Mouse (Mus musculus) c-Kit-positive CD71-positive TER-119-negative erythroid progenitor cells, embryonic 14.5 days (primary cell): Measurements from ENCODE around the gene Aebp2.

Experiments used
- DNase-seq: peaks from one replicate; pipeline ENCODE4 v3.0.0-alpha.2; 2013; ENCODE audit warnings: low read depth

Aebp2 gene

DNA sequence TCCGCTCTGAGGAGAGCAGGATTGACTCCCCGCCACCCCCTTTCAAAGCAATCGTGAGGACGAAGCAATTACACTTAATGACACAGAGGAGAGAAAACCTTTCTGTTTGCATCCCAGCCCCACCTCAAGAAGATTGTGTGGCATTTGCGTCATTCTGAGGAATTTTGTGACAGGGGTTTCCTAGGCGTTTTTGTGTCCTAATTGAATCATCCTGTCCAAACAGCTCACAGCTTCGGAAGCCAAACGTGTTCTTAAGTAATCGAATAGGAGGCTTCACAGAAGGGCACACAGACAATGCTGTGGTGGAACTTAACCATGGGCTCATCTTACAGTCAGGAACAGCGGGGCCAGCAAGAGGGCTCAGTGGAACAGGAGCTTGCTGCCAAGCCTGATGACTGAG lies 15.9 kb upstream of the Aebp2 start:
- DNase-seq: no peak

DNA sequence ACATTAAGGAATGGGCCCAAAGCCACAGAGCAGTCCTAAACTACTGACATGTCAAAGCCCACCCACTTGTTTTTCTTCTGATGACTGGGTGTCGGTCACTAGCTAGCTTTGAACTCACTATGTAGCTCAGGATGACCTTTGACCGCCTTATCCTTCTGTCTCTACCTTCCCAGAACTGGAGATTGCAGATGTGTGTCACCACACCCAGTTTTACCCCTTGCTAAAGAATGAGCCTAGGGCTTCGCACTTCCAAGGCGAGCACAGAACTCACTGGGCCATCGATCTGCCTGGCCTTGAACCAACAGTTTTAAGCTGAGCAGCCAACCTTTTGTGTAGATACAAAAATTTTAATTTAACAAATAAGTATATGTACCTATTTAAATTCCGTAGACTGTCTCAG lies 13.8 kb upstream of the Aebp2 start:
- no peak for DNase-seq

DNA sequence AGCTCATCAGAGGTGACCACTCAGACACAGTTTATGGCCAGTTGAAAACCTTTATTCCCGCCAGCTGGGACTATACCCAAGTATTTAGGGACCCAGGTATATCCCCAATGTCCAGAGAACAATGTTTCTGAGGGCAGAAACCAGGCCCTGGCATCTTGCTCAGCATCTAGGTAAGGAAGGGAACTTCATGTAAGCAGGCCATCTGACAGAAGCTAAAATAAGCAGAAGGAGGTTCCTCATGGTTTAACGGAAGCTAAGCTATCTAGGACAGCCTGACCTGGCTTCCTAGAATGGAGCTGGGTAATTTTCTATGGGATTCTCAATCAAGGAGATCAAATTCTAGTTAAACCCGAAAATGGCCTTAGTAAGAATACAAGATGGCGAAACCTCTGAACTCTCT lies 12.9 kb upstream of the Aebp2 start:
- DNase-seq: no peak

DNA sequence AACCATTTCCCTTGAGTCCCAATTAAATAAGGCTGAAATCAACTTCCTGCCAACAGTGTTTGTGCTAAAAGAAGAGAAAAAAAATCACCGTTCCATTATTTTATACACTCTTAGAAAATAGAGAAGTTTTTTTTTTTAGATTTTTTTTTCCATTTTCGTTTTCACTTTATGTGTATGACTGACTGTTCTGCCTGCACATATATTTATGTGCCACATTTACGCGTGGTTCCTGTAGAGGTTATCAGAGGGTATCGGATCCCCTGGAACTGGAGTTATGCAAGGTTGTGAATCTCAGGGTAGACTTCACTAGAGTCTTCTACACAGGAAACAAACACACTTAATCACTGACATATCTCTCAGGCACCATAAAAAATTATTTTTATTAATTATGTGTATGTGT lies 12.3 kb upstream of the Aebp2 start:
- DNase-seq: no peak

DNA sequence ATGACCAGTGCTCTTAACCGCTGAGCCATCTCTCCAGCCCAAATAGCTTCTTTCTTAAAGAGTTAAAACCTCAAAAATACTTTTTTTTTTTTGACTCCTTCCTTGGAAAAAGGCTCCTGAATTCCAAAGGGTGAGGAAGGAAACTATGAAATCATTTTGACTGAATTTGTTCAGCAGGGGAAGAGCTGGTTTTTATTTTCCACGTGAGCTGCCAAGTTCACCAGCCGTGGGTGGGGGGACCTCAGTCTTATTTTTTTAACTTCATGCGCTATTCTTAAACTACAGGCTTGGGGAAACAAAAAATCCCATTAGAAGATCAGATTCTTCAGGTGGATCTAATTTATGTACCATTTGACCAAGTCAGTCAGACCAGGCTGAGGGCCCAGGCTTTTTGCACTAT lies 11.2 kb upstream of the Aebp2 start:
- DNase-seq: no peak

DNA sequence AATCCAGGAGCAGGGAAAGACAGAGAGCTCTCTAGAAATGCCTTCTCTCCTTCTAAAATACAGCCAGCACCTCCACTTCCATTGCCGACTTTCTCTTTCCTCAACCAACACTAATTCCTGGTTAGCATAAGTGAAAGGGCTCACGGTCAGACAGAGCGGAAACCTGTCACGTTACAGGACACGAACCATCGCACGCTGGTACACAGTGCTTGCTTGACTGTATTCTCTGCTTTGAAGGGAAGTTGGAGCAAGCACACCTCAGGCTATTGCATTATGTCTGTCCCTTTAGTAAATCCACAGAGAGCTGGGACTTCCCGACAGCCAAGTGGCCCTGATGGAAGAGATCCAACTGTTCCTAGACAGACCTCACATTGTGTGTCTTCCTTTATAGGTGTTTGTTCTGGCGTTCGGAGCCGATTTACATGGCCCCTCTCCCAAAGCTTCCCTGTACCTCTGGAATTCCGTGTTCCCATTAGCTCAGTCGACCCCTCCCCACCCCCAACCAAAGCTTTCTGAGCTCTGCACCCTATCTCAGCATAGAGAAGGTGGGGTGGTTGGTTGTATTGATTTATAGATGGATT lies 10.5 kb upstream of the Aebp2 start:
- DNase-seq: no peak

DNA sequence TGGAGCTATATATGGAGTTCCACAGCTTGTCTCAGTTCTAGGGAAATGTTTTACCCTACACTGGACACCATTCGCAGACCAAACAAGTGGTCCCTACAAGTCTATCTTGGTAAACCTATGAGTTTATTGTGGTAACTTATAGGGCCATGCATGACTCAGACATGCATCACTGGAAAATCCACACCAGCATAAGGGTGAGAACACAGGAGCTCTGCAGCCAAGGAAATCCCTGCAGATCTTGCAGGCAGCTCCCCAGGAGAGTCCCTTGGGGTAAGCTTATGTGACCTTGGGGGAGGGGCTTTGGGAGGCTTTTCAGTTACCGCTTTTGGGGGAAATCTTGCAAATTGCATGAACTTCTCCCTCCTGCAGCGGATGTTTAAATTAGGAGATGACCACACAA lies 8.6 kb upstream of the Aebp2 start:
- no peak for DNase-seq

DNA sequence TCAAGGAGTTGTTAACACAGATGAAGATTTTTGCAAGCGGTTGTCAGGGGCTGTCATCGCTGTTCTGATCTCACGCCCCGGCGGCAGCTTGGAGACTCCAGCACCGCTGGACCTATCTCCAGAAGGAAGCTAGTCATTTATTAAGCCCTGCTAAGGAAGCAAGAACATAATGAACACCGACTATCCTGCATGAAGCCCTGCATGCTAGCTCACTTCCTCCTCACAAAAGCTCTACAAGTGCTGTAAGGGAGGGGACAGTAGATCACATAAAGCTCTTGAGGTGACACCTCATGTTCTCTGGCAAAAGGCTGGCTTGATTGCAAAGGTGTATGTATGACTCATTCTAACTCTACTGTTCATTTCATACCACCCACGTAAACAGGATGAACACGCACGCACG lies 7.8 kb upstream of the Aebp2 start:
- DNase-seq: no peak

DNA sequence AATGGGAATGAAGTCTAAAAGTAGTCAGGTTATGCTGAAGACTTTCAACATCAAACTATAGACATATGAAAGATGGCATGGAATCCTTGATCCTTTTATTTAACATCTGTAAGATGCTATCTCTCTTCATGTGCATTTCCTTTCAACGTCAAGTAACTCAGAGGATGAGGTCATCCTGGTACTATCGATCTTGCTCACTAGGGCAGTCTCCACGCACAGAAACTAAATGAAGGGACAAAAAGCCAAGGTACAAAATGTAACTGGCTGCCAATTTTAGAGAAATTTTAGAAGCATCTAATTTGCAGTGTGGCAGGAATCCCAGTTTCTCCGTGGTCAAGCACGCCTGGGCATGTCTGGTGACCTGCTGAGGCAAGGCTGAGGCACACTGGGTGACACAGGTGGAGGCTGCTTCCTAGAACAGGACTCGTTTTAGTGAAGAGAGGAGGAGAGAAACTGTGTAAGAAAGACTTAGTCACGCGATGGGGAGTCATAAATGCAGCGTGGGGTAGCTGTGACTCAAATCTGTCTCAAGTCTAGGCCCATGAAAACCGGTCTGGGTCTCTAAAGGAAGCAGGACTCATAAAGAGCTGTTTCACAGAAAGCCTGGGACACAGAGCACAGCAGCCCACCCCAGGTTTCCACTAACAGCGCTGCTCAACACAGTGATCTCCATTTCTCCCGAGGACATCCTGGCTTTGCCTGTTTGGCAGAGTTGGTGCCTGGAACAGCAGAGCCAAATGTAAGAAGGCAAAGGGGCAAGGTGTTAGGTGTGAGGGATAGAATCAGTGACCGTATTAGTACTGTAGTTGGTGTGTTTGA lies 1.7 kb upstream of the Aebp2 start:
- no peak for DNase-seq

DNA sequence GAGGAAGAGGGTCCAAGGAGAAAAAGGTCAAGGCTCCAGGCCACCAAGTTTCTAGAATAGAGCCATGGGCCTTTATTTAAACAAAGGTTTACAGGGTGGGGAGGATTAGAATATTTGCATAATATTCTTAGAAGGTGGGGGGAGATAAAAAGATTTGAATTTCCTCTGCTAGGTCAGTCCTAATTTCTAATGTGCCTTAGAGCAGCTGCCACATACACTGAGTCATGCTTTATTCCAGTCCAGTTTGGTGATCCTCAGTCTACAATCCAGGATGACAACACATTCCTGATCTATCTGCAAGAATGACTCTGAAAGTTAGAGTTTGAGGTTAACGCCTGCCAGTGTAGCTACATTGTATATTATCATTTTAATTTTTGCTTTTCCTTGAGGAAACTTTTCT lies 841 bp upstream of the Aebp2 start:
- DNase-seq: no peak

DNA sequence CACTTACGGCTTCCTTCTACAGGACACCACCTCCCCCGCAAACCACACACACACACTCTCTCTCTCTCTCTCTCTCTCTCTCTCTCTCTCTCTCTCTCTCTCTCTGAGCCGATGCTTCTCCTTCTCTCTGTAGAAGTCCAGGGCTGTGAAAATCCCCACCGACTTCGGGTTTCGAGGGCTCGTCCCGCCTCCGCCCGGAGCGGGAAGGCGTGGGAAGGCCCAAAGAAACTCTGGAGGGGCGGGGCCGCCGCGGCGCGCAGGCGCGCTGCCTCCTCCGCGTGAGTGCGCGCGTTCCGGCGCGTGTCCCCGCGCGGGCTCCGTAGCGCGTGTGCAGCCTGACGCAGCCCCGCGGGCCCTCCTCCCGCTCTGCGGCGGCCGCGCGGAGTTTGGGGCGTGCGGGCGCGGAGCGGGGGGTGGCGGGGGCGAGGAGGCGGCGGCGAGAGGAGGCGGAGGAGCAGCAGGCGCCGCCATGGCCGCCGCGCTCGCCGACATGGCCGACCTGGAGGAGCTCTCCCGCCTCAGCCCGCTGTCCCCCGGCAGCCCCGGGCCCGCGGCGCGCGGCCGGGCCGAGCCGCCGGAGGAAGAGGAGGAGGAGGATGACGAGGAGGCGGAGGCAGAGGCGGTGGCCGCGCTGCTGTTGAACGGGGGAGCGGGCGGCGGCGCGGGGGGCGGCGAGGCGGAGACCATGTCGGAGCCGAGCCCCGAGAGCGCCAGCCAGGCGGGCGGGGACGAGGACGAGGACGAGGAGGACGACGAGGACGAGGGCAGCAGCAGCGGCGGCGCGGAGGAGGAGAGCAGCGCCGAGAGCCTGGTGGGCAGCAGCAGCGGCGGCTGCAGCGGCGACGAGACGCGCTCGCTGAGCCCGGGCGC lies 998 bp downstream of the Aebp2 start:
- peak; percentile 75 for DNase-seq

DNA sequence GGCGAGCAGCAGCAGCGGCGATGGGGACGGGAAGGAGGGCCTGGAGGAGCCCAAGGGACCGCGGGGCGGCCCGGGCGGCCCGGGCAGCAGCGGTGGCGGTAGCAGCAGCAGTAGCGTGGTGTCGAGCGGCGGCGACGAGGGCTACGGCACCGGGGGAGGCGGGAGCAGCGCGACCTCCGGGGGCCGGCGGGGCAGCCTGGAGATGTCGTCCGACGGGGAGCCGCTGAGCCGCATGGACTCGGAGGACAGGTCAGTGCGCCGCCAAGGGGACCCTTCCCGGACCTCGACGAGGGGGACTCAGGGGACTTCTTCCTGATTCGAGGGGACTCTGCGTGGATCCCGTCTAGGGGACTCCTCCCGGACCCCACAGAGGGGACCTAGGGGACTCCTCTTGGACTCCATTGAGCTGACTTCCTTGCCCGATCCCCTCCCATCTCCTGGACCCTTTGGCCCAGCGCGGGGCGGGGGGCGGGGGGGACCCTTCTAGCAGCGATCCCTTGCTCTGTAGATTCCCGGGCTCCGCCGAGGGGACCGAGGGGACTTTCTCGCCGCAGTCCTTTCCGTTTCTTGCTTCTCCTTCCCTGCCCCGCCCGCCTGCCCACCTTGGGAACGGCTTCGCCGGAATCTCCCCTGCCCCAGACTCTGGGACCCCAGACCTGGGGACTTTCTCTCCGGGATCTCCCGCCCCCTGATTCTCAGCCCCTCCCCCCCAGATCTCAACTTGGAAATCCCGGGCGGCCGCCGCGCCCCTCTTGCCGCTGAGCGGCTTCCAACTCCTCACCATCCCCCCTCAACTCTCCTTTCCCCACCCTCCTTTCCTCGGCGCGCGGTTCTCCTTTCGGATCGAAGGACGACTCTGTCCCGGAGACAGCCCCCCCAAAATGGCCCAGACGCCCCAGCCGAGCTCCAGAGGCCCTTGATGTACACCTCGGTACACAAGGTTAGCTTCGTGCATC lies 1.9 kb downstream of the Aebp2 start:
- peak; percentile 19 for DNase-seq

DNA sequence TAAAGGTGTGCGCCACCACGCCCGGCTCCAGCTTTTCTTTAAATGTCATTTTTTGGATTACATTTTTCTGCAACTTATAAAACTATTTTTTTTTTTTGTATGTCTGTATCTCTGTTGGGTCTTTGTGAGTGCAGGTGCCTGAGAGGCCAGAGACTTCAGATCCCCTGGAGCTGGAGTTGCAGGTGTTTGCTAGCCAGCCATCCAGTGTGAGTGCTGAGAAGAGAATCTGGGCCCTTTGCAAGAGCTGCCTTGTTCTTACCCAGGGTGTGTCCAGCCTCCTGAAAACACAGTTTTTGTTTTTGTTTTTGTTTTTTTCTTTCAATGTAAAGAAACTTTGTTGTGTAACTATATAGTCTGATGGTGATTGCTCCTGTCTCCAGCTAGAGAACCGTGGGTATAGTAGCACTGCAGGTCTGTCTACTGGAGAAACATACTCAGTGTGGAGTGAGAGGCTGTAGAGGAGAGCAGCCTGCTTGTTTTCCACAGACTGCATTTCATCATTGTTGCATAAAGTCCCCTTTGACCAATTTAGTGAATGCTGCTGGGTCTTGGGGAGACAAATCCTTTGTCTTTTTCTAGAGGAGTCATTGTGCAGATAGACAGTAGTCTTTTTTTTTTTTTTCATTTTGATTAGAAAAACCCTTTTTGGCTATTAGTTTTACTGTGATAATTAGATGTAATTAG lies 6.9 kb downstream of the Aebp2 start:
- DNase-seq: no peak

DNA sequence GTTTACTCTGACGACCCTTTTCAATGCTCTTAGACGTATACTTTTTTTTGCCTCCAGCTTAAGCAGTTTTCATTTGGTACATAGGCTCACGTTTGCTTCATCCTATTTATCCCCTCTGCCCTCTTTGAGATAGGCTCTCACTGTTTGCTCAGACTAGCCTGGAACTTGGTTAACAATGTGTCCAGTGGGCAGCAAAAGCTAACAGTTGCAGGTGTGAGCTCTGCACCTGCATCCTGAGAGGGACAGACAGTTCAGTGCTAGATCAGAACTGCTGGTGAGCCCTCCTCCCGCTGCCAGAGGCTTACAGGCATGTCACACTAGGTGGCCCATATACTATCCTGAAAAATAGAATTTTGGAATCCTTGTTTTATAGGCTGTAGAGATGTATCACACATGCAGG lies 7.8 kb downstream of the Aebp2 start:
- DNase-seq: no peak

DNA sequence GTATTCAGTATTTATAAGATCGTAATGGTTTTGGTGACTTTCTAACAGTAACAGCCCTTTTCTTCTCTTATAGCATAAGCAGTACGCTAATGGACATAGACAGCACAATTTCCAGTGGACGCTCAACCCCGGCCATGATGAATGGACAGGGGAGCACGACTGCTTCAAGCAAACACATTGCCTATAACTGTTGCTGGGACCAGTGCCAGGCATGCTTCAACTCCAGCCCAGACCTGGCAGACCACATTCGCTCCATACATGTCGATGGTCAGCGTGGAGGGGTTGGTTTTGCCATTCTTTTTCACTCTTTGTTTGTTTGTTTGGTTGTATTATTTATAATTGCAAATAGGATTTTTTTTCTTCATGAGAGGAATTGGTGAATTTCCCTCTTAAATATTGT lies 11.2 kb downstream of the Aebp2 start:
- DNase-seq: no peak

DNA sequence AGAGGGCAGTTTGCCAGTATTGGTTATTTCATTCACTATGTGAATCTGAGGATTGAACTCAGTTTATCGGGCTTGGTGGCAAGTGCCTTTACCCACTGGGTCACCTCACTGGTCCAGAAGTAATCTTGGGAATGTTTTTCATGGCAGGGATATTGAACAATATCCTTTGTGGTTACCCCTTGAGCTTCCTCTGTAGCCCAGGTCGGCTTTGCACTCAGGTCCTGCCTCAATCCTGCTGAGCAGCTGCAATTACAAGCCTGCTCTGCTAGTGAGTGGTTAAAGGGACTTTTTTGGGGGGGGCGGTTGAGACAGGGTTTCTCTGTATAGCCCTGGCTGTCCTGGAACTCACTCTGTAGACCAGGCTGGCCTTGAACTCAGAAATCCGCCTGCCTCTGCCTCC lies 13.8 kb downstream of the Aebp2 start:
- no peak for DNase-seq

DNA sequence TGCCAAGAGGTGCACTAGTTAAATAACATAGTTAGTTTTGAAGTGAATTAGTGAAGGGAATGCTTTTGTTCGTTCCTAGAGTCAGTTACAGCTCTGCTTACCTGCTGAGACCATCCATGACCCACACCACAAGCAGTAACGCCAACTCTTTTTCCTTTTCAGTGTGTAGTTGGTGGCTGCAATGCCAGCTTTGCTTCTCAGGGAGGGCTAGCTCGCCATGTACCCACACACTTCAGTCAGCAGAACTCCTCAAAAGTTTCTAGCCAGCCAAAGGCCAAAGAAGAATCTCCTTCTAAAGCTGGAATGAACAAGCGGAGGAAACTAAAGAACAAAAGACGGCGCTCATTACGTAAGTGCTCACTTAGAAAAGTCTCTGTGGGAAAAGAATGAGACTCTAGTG lies 19.5 kb downstream of the Aebp2 start:
- no peak for DNase-seq

DNA sequence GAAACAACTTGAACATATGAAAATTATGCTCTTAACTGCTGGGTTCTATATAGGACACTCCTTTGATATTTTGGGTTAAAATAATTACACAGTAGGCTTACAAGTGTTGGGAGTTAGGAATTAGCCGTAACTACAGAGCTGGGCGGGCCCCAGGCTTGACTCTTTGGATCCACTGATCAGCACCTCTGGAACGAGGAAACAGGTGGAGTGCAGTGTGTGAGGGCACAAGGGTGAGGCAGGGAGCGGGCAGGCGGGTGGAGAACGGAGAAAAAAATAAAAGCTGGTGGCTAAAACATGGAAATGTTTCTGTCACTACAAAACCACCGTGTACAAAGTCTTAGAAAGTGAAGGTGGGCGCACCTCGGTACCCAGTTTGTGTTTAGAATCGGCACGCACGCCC lies 20.2 kb downstream of the Aebp2 start:
- no peak for DNase-seq

DNA sequence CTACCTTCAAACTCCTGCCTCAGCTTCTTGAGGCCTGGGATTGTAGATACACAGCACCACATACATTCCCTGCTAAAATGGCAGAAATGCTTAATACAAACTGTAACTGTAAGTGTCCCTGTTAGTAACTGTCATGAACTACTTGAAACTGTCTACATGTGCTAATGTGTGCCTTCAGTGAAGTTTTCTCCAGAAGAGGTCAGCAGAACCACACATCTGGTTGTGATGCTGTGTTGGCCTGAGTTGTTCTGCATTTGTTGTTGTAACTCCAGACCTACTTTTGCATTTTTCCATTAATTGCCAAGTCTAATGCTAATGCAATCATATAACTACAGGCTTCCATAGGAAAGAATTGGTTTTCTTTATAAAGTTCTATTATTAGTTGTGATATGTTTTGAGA lies 23.5 kb downstream of the Aebp2 start:
- no peak for DNase-seq

DNA sequence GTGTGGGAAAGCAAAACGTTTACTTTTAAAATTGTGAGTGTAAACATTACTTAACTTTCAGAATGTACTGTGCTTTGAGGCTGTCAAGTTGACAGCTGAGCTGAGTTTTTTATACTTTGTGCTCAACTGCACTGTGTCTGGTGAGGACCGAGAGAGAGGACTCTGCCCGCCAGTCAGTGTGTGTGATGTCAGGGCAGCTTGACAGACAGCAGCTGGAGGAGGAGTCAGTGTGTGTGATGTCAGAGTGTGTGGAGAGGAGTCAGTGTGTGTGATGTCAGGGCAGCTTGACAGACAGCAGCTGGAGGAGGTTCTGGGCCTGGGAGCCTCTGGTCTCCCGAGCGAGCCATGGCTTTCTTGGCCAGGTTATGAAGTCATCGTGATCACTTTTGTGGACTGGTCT lies 24.4 kb downstream of the Aebp2 start:
- no peak for DNase-seq

DNA sequence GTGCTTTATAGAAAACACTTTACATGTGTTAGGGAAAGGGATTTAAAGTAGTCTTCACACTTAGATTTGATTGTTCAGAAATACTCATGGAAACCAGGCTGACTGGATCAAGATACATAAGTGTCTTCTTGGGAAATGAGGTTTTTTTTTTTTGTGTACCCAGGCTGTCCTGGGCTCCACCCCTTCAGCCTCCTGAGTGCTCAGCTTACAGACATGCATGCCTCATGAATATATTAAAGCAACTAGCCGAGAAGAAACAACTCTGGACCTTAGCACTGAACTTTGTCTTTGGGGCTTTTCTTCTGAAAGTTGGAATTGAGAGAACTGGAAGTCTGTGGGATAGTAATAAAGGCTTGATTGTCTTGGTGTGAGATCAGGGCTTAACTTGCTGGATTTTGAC lies 27.3 kb downstream of the Aebp2 start:
- DNase-seq: no peak
